Mouse (Mus musculus) heart, adult 2 months (tissue): Measurements from ENCODE around the gene Trim47.

ENCODE experiments used
- CTCF ChIP-seq: fragments of 200-600 bp; IDR thresholded peaks from 2 replicates; pipeline ENCODE4 v1.8.1; 2022; ENCODE audit warnings: antibody characterized with exemption, mild to moderate bottlenecking, moderate library complexity
- POLR2A ChIP-seq: fragments of 200-500 bp; IDR thresholded peaks from 2 replicates; pipeline ENCODE4 v1.6.1; 2011; ENCODE audit warnings: mild to moderate bottlenecking, low read depth, low read length, control low read depth; ENCODE audit not compliant: insufficient read depth

- TF ChIP-seq POLR2A: no peak
- no peak for TF ChIP-seq CTCF
These were observed 71.1 kb downstream of the Trim47 start for GRCm38 (mm10) chr11:116055873-116056272.
